Mouse (Mus musculus): ENCODE measurements around the gene Vps13c.

The Vps13c gene

GRCm38 (mm10) chr9:67839981-67840859 lies at the start of gene Vps13c:
Vps13c (plus strand) TSS chr9:67840396.
- peak; percentile 82 to 88 for DNase-seq

GRCm38 (mm10) chr9:67792405-67792804 lies 47.8 kb upstream of the Vps13c start:
- DNase-seq, result no peak

GRCm38 (mm10) chr9:67793501-67793900 lies 46.7 kb upstream of the Vps13c start:
- DNase-seq, result no peak

- DNase-seq, result no peak
Measured at GRCm38 (mm10) chr9:67794216-67794615, 46.0 kb upstream of the Vps13c start.

- DNase-seq, result no peak
Measured at GRCm38 (mm10) chr9:67794668-67795067, 45.5 kb upstream of the Vps13c start.

- no peak for DNase-seq
Measured at GRCm38 (mm10) chr9:67795205-67795675, 45.0 kb upstream of the Vps13c start.

- DNase-seq, result no peak
Measured at GRCm38 (mm10) chr9:67799078-67799819, 40.9 kb upstream of the Vps13c start.

GRCm38 (mm10) chr9:67802241-67802640 lies 38.0 kb upstream of the Vps13c start:
- peak; percentile 49 to 83 for DNase-seq

- DNase-seq, result no peak
Measured at GRCm38 (mm10) chr9:67807000-67807399, 33.2 kb upstream of the Vps13c start.

- DNase-seq, result peak in 1 of 2 experiments; percentile 6
Measured at GRCm38 (mm10) chr9:67810527-67810926, 29.7 kb upstream of the Vps13c start.

- no peak for DNase-seq
Measured at GRCm38 (mm10) chr9:67811116-67811515, 29.1 kb upstream of the Vps13c start.

- no peak for DNase-seq
Measured at GRCm38 (mm10) chr9:67813171-67813570, 27.0 kb upstream of the Vps13c start.

GRCm38 (mm10) chr9:67813665-67814337 lies 26.4 kb upstream of the Vps13c start:
- peak; percentile 21 to 58 for DNase-seq

GRCm38 (mm10) chr9:67816172-67816928 lies 23.8 kb upstream of the Vps13c start:
- no peak for DNase-seq

- no peak for DNase-seq
Measured at GRCm38 (mm10) chr9:67817898-67818667, 22.1 kb upstream of the Vps13c start.

- no peak for DNase-seq
Measured at GRCm38 (mm10) chr9:67818668-67818950, 21.6 kb upstream of the Vps13c start.

GRCm38 (mm10) chr9:67823131-67823530 lies 17.1 kb upstream of the Vps13c start:
- no peak for DNase-seq

- DNase-seq, result no peak
Measured at GRCm38 (mm10) chr9:67825527-67825926, 14.7 kb upstream of the Vps13c start.

GRCm38 (mm10) chr9:67828182-67828581 lies 12.0 kb upstream of the Vps13c start:
- DNase-seq, result peak; percentile 60 to 80

GRCm38 (mm10) chr9:67830411-67831358 lies 9.5 kb upstream of the Vps13c start:
- peak in 1 of 2 experiments; percentile 38 for DNase-seq
